Mouse (Mus musculus) hindbrain, embryonic 14.5 days (tissue): ENCODE measurements at regions not wholly inside any gene's neighbourhood (a gene's known extent, or its start where the extent isn't known, plus 50 kb on each side); places are given as distances from the start of the nearest gene placed in this dataset.

ENCODE experiments used
- ATAC-seq: fragments of 200-750 bp; cut with Nextera tagmentation; 2 replicates; pipeline ENCODE4 v1.8.0; 2017; ENCODE audit warnings: moderate number of reproducible peaks, mild to moderate bottlenecking, moderate TSS enrichment, moderate library complexity; ENCODE audit not compliant: low FRiP score
- DNase-seq: peaks from one replicate; pipeline ENCODE4 v3.0.0-alpha.2; 2015; ENCODE audit warnings: low spot score
- H3K27ac ChIP-seq: fragments of 300-500 bp; sonication (generic); 2 replicates; pipeline ENCODE4 v1.5.1; 2014; ENCODE audit warnings: mild to moderate bottlenecking, moderate library complexity
- H3K27me3 ChIP-seq: fragments of 300-500 bp; sonication (generic); 2 replicates; pipeline ENCODE4 v1.6.1; 2014; ENCODE audit warnings: mild to moderate bottlenecking, low read length, mixed read lengths; ENCODE audit not compliant: control insufficient read depth, insufficient read depth
- H3K36me3 ChIP-seq: fragments of 300-500 bp; sonication (generic); replicated peaks from 2 replicates; pipeline ENCODE4 v1.6.1; 2014; ENCODE audit not compliant: control insufficient read depth, insufficient read depth
- H3K4me1 ChIP-seq: fragments of 300-500 bp; sonication (generic); replicated peaks from 2 replicates; pipeline ENCODE4 v1.6.1; 2014; ENCODE audit warnings: antibody characterized with exemption, low read length, mixed read lengths; ENCODE audit not compliant: control insufficient read depth, insufficient read depth
- H3K4me2 ChIP-seq: fragments of 300-500 bp; sonication (generic); replicated peaks from 2 replicates; pipeline ENCODE4 v1.6.1; 2014; ENCODE audit warnings: mild to moderate bottlenecking, moderate library complexity
- H3K4me3 ChIP-seq: fragments of 300-500 bp; sonication (generic); replicated peaks from 2 replicates; pipeline ENCODE4 v1.5.1; 2014; ENCODE audit warnings: mild to moderate bottlenecking, low read length
- H3K9ac ChIP-seq: fragments of 300-500 bp; sonication (generic); 2 replicates; pipeline ENCODE4 v1.6.1; 2014
- H3K9me3 ChIP-seq: fragments of 300-500 bp; sonication (generic); 2 replicates; pipeline ENCODE4 v1.6.1; 2016; ENCODE audit warnings: low read length; ENCODE audit not compliant: control insufficient read depth
- WGBS: fragments of 180-500 bp; shearing (Covaris S2); extraction: QIAGEN DNeasy Blood & Tissue Kit; methylation state at CpG from one replicate; pipeline ENCODE4 v1.1.7; 2014; 5-methylcytosine and 5-hydroxymethylcytosine counted together

- no peaks in the 10 kb centered on the region for H3K4me1 ChIP-seq
- no peak for DNase-seq
- H3K27me3 ChIP-seq, result no peaks in the 10 kb centered on the region
- H3K9ac ChIP-seq, result no peak overlapping the region
- H3K27ac ChIP-seq, result no peak overlapping the region
- H3K4me3 ChIP-seq, result no peak overlapping the region
- H3K9me3 ChIP-seq, result no peaks in the 10 kb centered on the region
- no peak overlapping the region for H3K4me2 ChIP-seq
- no peaks in the 10 kb centered on the region for H3K36me3 ChIP-seq
- WGBS, result 89% methylated on average over 2 of the region's 2 CpGs
- ATAC-seq, result no peak
These were observed 397.3 kb upstream of the Alcam start for GRCm38 (mm10) chr16:52851129-52851528.

DNA sequence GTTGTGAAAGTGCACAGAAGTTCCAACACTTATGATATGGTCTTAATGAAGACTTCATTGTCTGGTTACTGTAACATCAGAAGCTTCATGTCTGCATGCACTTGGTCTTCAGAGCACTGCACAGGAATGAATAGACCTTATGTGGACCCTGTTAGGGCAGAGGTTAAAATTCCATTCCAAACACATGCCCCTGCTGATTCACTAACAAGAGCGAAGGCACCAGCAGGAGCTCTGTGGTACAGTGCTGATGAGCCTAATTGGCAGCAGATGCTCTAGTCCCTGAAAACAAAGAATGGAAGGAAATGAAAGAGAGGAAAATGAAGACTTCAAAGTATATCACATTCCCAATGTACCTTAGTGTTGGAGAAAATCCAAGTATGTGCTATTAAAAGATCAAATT is 365.1 kb upstream of the Alcam start:
- H3K27me3 ChIP-seq, result no peaks in the 10 kb centered on the region
- no peak overlapping the region for H3K4me3 ChIP-seq
- WGBS, result 73% methylated on average over 1 of the region's 1 CpGs
- no peak overlapping the region for H3K9ac ChIP-seq
- H3K36me3 ChIP-seq, result no peaks in the 10 kb centered on the region
- DNase-seq, result no peak
- no peak for ATAC-seq
- H3K4me2 ChIP-seq, result no peak overlapping the region
- H3K9me3 ChIP-seq, result no peaks in the 10 kb centered on the region
- no peak overlapping the region for H3K27ac ChIP-seq
- H3K4me1 ChIP-seq, result no peaks in the 10 kb centered on the region

- ATAC-seq, result no peak
- Histone ChIP-seq H3K27me3 (no peaks in the 10 kb centered on the region), H3K27ac (no peak overlapping the region), H3K4me3 (no peak overlapping the region), H3K9ac (no peak overlapping the region), H3K4me1 (no peaks in the 10 kb centered on the region), H3K9me3 (no peaks in the 10 kb centered on the region), H3K4me2 (no peak overlapping the region), H3K36me3 (no peaks in the 10 kb centered on the region)
- 82% methylated on average over 3 of the region's 3 CpGs for WGBS
- no peak for DNase-seq
These were observed 357.3 kb upstream of the Alcam start for GRCm38 (mm10) chr16:52811219-52811618.

DNA sequence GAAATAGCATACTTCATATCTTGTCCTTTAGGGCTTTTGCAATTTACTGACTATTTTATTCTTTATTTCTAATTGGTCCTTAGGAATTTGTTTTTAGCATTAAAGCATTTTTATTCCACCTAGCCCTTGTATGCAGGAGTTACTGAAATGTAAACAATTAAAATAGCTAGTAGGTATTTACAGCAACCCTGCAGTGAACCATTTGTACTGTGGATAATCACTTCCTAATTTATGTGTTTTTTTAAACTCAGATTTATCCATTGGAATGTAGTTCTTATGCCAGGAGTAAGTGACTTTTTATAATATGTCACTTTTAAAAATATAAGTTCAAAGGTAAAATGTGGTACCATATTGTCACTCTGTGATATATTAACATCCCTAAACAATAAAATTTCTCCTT is 350.5 kb upstream of the Alcam start:
- DNase-seq (no peak), ATAC-seq (no peak)
- no peaks in the 10 kb centered on the region for H3K36me3 ChIP-seq
- no peaks in the 10 kb centered on the region for H3K4me1 ChIP-seq
- no peaks in the 10 kb centered on the region for H3K9me3 ChIP-seq
- H3K4me3 ChIP-seq, result no peak overlapping the region
- no peaks in the 10 kb centered on the region for H3K27me3 ChIP-seq
- no peak overlapping the region for H3K27ac ChIP-seq
- no peak overlapping the region for H3K9ac ChIP-seq
- no peak overlapping the region for H3K4me2 ChIP-seq

DNA sequence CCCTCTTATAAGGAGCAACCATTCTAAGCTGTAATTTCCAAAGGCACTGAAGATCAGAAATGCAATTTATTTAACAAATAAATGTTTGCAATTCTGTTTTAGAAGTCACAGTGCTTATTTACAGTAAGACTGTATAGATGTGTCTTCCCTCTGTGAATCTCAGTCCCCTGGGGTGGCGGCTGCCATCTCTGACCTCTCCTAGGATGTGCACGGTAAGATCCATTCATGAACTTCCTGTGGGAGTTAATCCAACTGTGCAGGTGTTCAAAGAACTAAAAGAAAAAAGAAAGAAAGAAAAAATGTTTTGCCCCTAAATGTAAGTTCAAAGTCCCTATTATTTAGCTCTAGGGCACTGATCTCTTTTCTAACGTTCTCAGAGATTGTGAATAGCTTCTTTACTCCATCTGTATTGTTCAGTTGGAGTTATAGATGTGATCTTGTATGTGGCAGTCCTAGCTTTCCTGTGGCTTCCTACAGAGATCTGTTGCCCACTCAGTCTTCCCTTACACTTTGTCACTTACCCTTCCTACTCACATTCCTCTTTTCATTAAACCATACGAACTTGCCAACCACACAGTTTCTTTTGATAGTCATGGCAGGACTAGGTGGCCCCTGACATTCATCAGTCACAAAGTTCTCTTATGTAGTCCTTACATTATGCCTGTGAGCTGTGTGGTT is 346.0 kb upstream of the Alcam start:
- ATAC-seq (no peak), DNase-seq (no peak)
- no peak overlapping the region for H3K4me2 ChIP-seq
- H3K27ac ChIP-seq, result no peak overlapping the region
- no peak overlapping the region for H3K4me3 ChIP-seq
- no peaks in the 10 kb centered on the region for H3K36me3 ChIP-seq
- H3K9ac ChIP-seq, result no peak overlapping the region
- WGBS, result 49% methylated on average over 4 of the region's 4 CpGs
- no peaks in the 10 kb centered on the region for H3K4me1 ChIP-seq
- H3K27me3 ChIP-seq, result no peaks in the 10 kb centered on the region
- H3K9me3 ChIP-seq, result no peaks in the 10 kb centered on the region

DNA sequence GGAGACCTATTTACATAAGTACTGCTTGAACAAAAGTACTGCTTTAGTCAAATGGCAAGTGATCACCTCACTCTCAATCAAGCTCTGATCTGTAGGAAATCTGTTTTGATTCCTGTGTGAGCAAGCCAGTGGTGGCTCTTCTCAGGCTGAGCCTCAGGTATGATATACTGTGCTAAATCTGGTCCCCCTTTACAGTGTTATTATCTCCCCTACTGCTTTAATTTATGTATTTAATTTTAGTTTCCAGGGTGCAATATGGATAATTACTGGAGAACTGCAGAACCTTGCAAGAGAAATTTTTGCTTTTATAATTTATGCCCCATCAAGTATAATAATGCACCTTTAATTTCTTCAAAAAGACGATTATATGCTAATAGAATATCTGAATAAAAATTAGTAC is 341.3 kb upstream of the Alcam start:
- Histone ChIP-seq H3K27ac (no peak overlapping the region), H3K9me3 (no peaks in the 10 kb centered on the region), H3K36me3 (no peaks in the 10 kb centered on the region), H3K4me2 (no peak overlapping the region), H3K9ac (no peak overlapping the region), H3K27me3 (no peaks in the 10 kb centered on the region), H3K4me3 (no peak overlapping the region), H3K4me1 (no peaks in the 10 kb centered on the region)
- DNase-seq, result no peak
- no peak for ATAC-seq
- 78% methylated on average over 1 of the region's 1 CpGs for WGBS

DNA sequence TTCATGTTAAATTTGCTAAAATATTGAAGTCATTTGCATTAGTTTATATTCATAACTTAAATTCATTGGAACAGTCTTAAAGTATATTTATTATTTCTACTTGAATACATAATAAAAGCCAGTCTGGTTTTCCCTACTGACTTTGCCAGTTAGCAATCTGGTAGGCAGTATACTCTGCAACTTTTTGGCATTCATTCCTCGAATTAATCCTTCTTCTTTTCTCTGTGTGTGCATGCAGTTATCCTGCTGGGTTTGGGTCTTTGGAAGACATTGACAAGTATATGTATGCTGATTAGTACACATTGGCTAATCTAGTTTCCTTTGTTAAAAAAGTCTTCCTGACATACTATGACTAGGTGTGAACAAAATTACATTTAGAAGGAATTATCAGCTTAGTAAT is 336.1 kb upstream of the Alcam start:
- Histone ChIP-seq H3K9me3 (no peaks in the 10 kb centered on the region), H3K9ac (no peak overlapping the region), H3K4me1 (no peaks in the 10 kb centered on the region), H3K4me2 (no peak overlapping the region), H3K4me3 (no peak overlapping the region), H3K36me3 (no peaks in the 10 kb centered on the region), H3K27me3 (no peaks in the 10 kb centered on the region), H3K27ac (no peak overlapping the region)
- DNase-seq (no peak), ATAC-seq (no peak)
- 59% methylated on average over 1 of the region's 1 CpGs for WGBS

- Histone ChIP-seq H3K27me3 (no peaks in the 10 kb centered on the region), H3K9ac (no peak overlapping the region), H3K4me3 (no peak overlapping the region), H3K4me2 (no peak overlapping the region), H3K27ac (no peak overlapping the region), H3K4me1 (no peaks in the 10 kb centered on the region), H3K9me3 (no peaks in the 10 kb centered on the region), H3K36me3 (no peaks in the 10 kb centered on the region)
- DNase-seq, result no peak
- ATAC-seq, result no peak
- WGBS, result 73% methylated on average over 3 of the region's 3 CpGs
These were observed 293.9 kb upstream of the Alcam start for GRCm38 (mm10) chr16:52747744-52748143.

- Histone ChIP-seq H3K4me1 (no peaks in the 10 kb centered on the region), H3K36me3 (no peaks in the 10 kb centered on the region), H3K4me2 (no peak overlapping the region), H3K9me3 (no peaks in the 10 kb centered on the region), H3K9ac (no peak overlapping the region), H3K27me3 (no peaks in the 10 kb centered on the region), H3K4me3 (no peak overlapping the region), H3K27ac (no peak overlapping the region)
- DNase-seq, result no peak
- WGBS, result 71% methylated on average over 3 of the region's 3 CpGs
- no peak for ATAC-seq
These were observed 292.3 kb upstream of the Alcam start for GRCm38 (mm10) chr16:52746186-52746585.

DNA sequence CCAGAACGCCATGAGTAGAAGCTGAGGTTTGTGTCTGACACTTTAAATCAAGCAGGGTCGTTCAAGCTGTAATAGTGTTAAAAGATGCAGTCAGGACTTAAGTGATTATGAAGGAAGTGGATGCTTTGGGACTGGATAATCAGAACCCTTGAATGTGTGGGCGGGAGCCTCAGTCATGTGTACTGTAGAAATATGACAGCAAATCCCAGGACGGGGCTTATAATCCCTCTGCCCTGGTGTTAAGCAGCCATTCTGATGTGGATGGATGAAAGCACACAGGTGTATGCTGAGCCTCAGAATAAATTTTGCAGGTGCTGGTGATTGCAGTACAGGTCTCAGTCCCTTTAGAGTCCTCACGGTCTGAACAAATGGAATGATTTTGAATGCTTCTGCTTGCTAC is 290.8 kb upstream of the Alcam start:
- H3K4me3 ChIP-seq, result no peak overlapping the region
- H3K36me3 ChIP-seq, result no peaks in the 10 kb centered on the region
- H3K4me1 ChIP-seq, result no peaks in the 10 kb centered on the region
- H3K27me3 ChIP-seq, result no peaks in the 10 kb centered on the region
- 80% methylated on average over 5 of the region's 5 CpGs for WGBS
- no peak overlapping the region for H3K9ac ChIP-seq
- H3K27ac ChIP-seq, result no peak overlapping the region
- DNase-seq (no peak), ATAC-seq (no peak)
- no peak overlapping the region for H3K4me2 ChIP-seq
- H3K9me3 ChIP-seq, result no peaks in the 10 kb centered on the region
